Mouse (Mus musculus): ENCODE data around the gene Pa2g4. TPM values are rescaled to one million over a fixed set of nuclear protein-coding genes. Genes with fewer than 3 reads are reported as not detected.
"Not testable (repeated sequence)": the region's sequence is repeated elsewhere in the genome, so short reads cannot be mapped to it uniquely, and the experiment has no call there.

The Pa2g4 gene
- total RNA-seq (2012; rRNA removed) = 127 and 170 TPM in 2 replicates

GRCm38 (mm10) chr10:128565788-128566531 is at the start of gene Pa2g4:
Gene Pa2g4 (minus strand): TSS chr10:128565987.
- H3K36me3 ChIP-seq (ENCODE audit: control insufficient read depth, insufficient read depth, low read length, poor library complexity, severe bottlenecking) = peaks cover 35% of the 10 kb centered on the region
- peak; percentile 100 for DNase-seq (ENCODE audit: low read depth, low spot score)
- peak within 1 kb of the TSS; percentile 84 to 88 for H3K4me3 ChIP-seq (ENCODE audit: insufficient read depth in 1 of 2, low read depth in 1 of 2, low read length in 2 of 2, poor library complexity in 1 of 2, severe bottlenecking in 1 of 2)
- in situ Hi-C loops (cut with MboI; ENCODE audit: low sequenced_read_pairs in 2 of 2, unreplicated experiment in 2 of 2) = no loop called here
- H3K9ac ChIP-seq (ENCODE audit: insufficient read depth, low read depth, low read length, poor library complexity, severe bottlenecking) = peak within 1 kb of the TSS; percentile 99
- H3K27ac ChIP-seq (ENCODE audit: insufficient read depth, low read depth, low read length, poor library complexity, severe bottlenecking) = peak within 1 kb of the TSS; percentile 86
- H3K4me1 ChIP-seq (ENCODE audit: control insufficient read depth in 2 of 2, insufficient read depth in 2 of 2, low read length in 2 of 2, poor library complexity in 1 of 2) = peaks cover 0 to 3% of the 10 kb centered on the region in 2 experiments; a peak in 2 of 4 replicates
- TF ChIP-seq CHD2 (IDR thresholded peaks at IDR 0.05; ENCODE audit: low read depth, low read length) = peak; percentile 16; the same call in 1 of the 2 replicates
- TF ChIP-seq HCFC1 (IDR thresholded peaks at IDR 0.05; ENCODE audit: borderline replicate concordance, insufficient read depth, low read length) = peak; percentile 99
- TF ChIP-seq ZC3H11A (IDR thresholded peaks at IDR 0.05; ENCODE audit: borderline replicate concordance, low read depth, low read length) = no peak
- H3K9me3 ChIP-seq (ENCODE audit: control insufficient read depth, insufficient read depth, low read depth, low read length) = no peaks in the 10 kb centered on the region

- Histone ChIP-seq H3K9ac (ENCODE audit: insufficient read depth, low read depth, low read length, poor library complexity, severe bottlenecking) (no peak overlapping the region; the same call in 1 of the 2 replicates), H3K4me3 (ENCODE audit: insufficient read depth in 1 of 2, low read depth in 1 of 2, low read length in 2 of 2, poor library complexity in 1 of 2, severe bottlenecking in 1 of 2) (no peak overlapping the region), H3K9me3 (ENCODE audit: control insufficient read depth, insufficient read depth, low read depth, low read length) (no peaks in the 10 kb centered on the region), H3K4me1 (ENCODE audit: control insufficient read depth in 2 of 2, insufficient read depth in 2 of 2, low read length in 2 of 2, poor library complexity in 1 of 2) (no peaks in the 10 kb centered on the region; a peak in 1 of 4 replicates), H3K36me3 (ENCODE audit: control insufficient read depth, insufficient read depth, low read length, poor library complexity, severe bottlenecking) (no peaks in the 10 kb centered on the region), H3K27ac (ENCODE audit: insufficient read depth, low read depth, low read length, poor library complexity, severe bottlenecking) (no peak overlapping the region)
- TF ChIP-seq CHD2 (IDR thresholded peaks at IDR 0.05; ENCODE audit: low read depth, low read length) (no peak), ZC3H11A (IDR thresholded peaks at IDR 0.05; ENCODE audit: borderline replicate concordance, low read depth, low read length) (no peak), MAFK (IDR thresholded peaks at IDR 0.05; ENCODE audit: insufficient read depth, low read depth, low read length) (no peak), HCFC1 (IDR thresholded peaks at IDR 0.05; ENCODE audit: borderline replicate concordance, insufficient read depth, low read length) (no peak), ZNF384 (IDR thresholded peaks at IDR 0.05; ENCODE audit: low read depth, low read length) (no peak)
- DNase-seq (ENCODE audit: low read depth, low spot score) = no peak
- in situ Hi-C loops (cut with MboI; ENCODE audit: low sequenced_read_pairs in 2 of 2, unreplicated experiment in 2 of 2) = loop anchor here in 1 of 2 experiments (10.0 kb wide), 1 partner anchor 60 kb away; the partner anchor contains the start of gene Suox
These were observed 49.1 kb upstream of the Pa2g4 start for GRCm38 (mm10) chr10:128614934-128615333.

GRCm38 (mm10) chr10:128613820-128614219 is 48.0 kb upstream of the Pa2g4 start:
- in situ Hi-C loops (cut with MboI; ENCODE audit: low sequenced_read_pairs in 2 of 2, unreplicated experiment in 2 of 2) = loop anchor here in 1 of 2 experiments (10.0 kb wide), 1 partner anchor 61 kb away; the partner anchor contains the start of gene Suox
- not testable (repeated sequence) for H3K9ac ChIP-seq (ENCODE audit: insufficient read depth, low read depth, low read length, poor library complexity, severe bottlenecking); H3K4me3 ChIP-seq (ENCODE audit: insufficient read depth in 1 of 2, low read depth in 1 of 2, low read length in 2 of 2, poor library complexity in 1 of 2, severe bottlenecking in 1 of 2); DNase-seq (ENCODE audit: low read depth, low spot score); H3K9me3 ChIP-seq (ENCODE audit: control insufficient read depth, insufficient read depth, low read depth, low read length); H3K4me1 ChIP-seq (ENCODE audit: control insufficient read depth in 2 of 2, insufficient read depth in 2 of 2, low read length in 2 of 2, poor library complexity in 1 of 2); H3K27ac ChIP-seq (ENCODE audit: insufficient read depth, low read depth, low read length, poor library complexity, severe bottlenecking); H3K36me3 ChIP-seq (ENCODE audit: control insufficient read depth, insufficient read depth, low read length, poor library complexity, severe bottlenecking)

- DNase-seq (ENCODE audit: low read depth, low spot score) = no peak
- no peaks in the 10 kb centered on the region; a peak in 1 of 4 replicates for H3K4me1 ChIP-seq (ENCODE audit: control insufficient read depth in 2 of 2, insufficient read depth in 2 of 2, low read length in 2 of 2, poor library complexity in 1 of 2)
- in situ Hi-C loops (cut with MboI; ENCODE audit: low sequenced_read_pairs in 2 of 2, unreplicated experiment in 2 of 2) = loop anchor here in 1 of 2 experiments (10.0 kb wide), 1 partner anchor 62 kb away; the partner anchor contains the start of gene Suox
- H3K27ac ChIP-seq (ENCODE audit: insufficient read depth, low read depth, low read length, poor library complexity, severe bottlenecking) = no peak overlapping the region
- H3K36me3 ChIP-seq (ENCODE audit: control insufficient read depth, insufficient read depth, low read length, poor library complexity, severe bottlenecking) = no peaks in the 10 kb centered on the region
- H3K9ac ChIP-seq (ENCODE audit: insufficient read depth, low read depth, low read length, poor library complexity, severe bottlenecking) = no peak overlapping the region
- H3K4me3 ChIP-seq (ENCODE audit: insufficient read depth in 1 of 2, low read depth in 1 of 2, low read length in 2 of 2, poor library complexity in 1 of 2, severe bottlenecking in 1 of 2) = no peak overlapping the region
- H3K9me3 ChIP-seq (ENCODE audit: control insufficient read depth, insufficient read depth, low read depth, low read length) = no peaks in the 10 kb centered on the region
- TF ChIP-seq HCFC1 (IDR thresholded peaks at IDR 0.05; ENCODE audit: borderline replicate concordance, insufficient read depth, low read length) (no peak), MAFK (IDR thresholded peaks at IDR 0.05; ENCODE audit: insufficient read depth, low read depth, low read length) (no peak), CHD2 (IDR thresholded peaks at IDR 0.05; ENCODE audit: low read depth, low read length) (no peak), ZC3H11A (IDR thresholded peaks at IDR 0.05; ENCODE audit: borderline replicate concordance, low read depth, low read length) (no peak), ZNF384 (IDR thresholded peaks at IDR 0.05; ENCODE audit: low read depth, low read length) (no peak)
These were observed 47.3 kb upstream of the Pa2g4 start for GRCm38 (mm10) chr10:128613154-128613440.
